Mouse (Mus musculus) limb, embryonic 14.5 days (tissue): ENCODE data around the gene Syde1. TPM values are rescaled to one million over a fixed set of nuclear protein-coding genes. Genes with fewer than 3 reads are reported as not detected.

Experiments
- ATAC-seq: fragments of 200-750 bp; cut with Nextera tagmentation; 2 replicates; pipeline ENCODE4 v1.8.0; 2017; ENCODE audit warnings: low read depth, moderate number of reproducible peaks, moderate TSS enrichment; ENCODE audit not compliant: low FRiP score
- DNase-seq: peaks from one replicate; pipeline ENCODE4 v3.0.0-alpha.2; 2015; ENCODE audit warnings: low spot score
- H3K27ac ChIP-seq: fragments of 300-500 bp; sonication (generic); replicated peaks from 2 replicates; pipeline ENCODE4 v1.5.1; 2014; ENCODE audit warnings: low read depth, mild to moderate bottlenecking, low read length, moderate library complexity, mixed read lengths
- H3K27me3 ChIP-seq: fragments of 300-500 bp; sonication (generic); 2 replicates; pipeline ENCODE4 v1.6.1; 2014; ENCODE audit warnings: low read length, mixed read lengths; ENCODE audit not compliant: control insufficient read depth, insufficient read depth
- H3K36me3 ChIP-seq: fragments of 300-500 bp; sonication (generic); 2 replicates; pipeline ENCODE4 v1.6.1; 2014; ENCODE audit warnings: mild to moderate bottlenecking, low read length, moderate library complexity, mixed read lengths; ENCODE audit not compliant: control insufficient read depth, insufficient read depth
- H3K4me1 ChIP-seq: fragments of 300-500 bp; sonication (generic); 2 replicates; pipeline ENCODE4 v1.6.1; 2014; ENCODE audit warnings: antibody characterized with exemption, low read length, mixed read lengths; ENCODE audit not compliant: control insufficient read depth, insufficient read depth
- H3K4me2 ChIP-seq: fragments of 300-500 bp; sonication (generic); replicated peaks from 2 replicates; pipeline ENCODE4 v1.6.1; 2014; ENCODE audit warnings: low read depth, mild to moderate bottlenecking, low read length, moderate library complexity; ENCODE audit not compliant: severe bottlenecking
- H3K4me3 ChIP-seq: fragments of 300-500 bp; sonication (generic); replicated peaks from 2 replicates; pipeline ENCODE4 v1.5.1; 2014; ENCODE audit warnings: low read length
- H3K9ac ChIP-seq: fragments of 300-500 bp; sonication (generic); 2 replicates; pipeline ENCODE4 v1.6.1; 2014; ENCODE audit warnings: mild to moderate bottlenecking, low read depth, low read length, moderate library complexity; ENCODE audit not compliant: severe bottlenecking
- H3K9me3 ChIP-seq: fragments of 300-500 bp; sonication (generic); 2 replicates; pipeline ENCODE4 v1.6.1; 2016; ENCODE audit warnings: low read length; ENCODE audit not compliant: control insufficient read depth
- POLR2A ChIP-seq: fragments of 200-500 bp; IDR thresholded peaks from 2 replicates; pipeline ENCODE4 v1.8.0; 2012; ENCODE audit warnings: inconsistent platforms, mild to moderate bottlenecking, moderate library complexity, borderline replicate concordance; ENCODE audit not compliant: insufficient read depth, insufficient read length; ENCODE audit errors: extremely low read depth
- WGBS: fragments of 180-500 bp; shearing (Covaris S2); extraction: QIAGEN DNeasy Blood & Tissue Kit; methylation state at CpG from one replicate; pipeline ENCODE4 v1.1.7; 2014; 5-methylcytosine and 5-hydroxymethylcytosine counted together
- polyA plus RNA-seq, 2 experiments: library from polyadenylated mRNA; depleted of rRNA in 1 of 2; stranded (reverse) in 1 of 2; unstranded in 1 of 2; fragments of >200 nt; fragmentation: Nextera tagmentation in 1 of 2; extraction: Ambion mirVana in 1 of 2; gene quantifications; 2 replicates each; pipeline versions ENCODE4 v1.2.1 to v1.2.3; 2012 to 2014

Gene Syde1
- polyA plus RNA-seq, 2 experiments, result 24.4 to 49.2 TPM

GRCm38 (mm10) chr10:78607602-78608001, 15.8 kb upstream of the Syde1 start:
- H3K27ac ChIP-seq, result no peak overlapping the region
- H3K36me3 ChIP-seq, result no peaks in the 10 kb centered on the region
- H3K9me3 ChIP-seq, result no peaks in the 10 kb centered on the region
- no peak overlapping the region for H3K9ac ChIP-seq
- no peak overlapping the region for H3K4me3 ChIP-seq
- TF ChIP-seq POLR2A, result no peak
- H3K27me3 ChIP-seq, result no peaks in the 10 kb centered on the region
- H3K4me1 ChIP-seq, result no peaks in the 10 kb centered on the region
- DNase-seq (no peak), ATAC-seq (no peak)
- WGBS, result 83% methylated on average over 3 of the region's 3 CpGs
- H3K4me2 ChIP-seq, result no peak overlapping the region

GRCm38 (mm10) chr10:78605080-78605479, 13.3 kb upstream of the Syde1 start:
- H3K27ac ChIP-seq, result no peak overlapping the region
- DNase-seq, result peak; percentile 28
- no peaks in the 10 kb centered on the region for H3K36me3 ChIP-seq

GRCm38 (mm10) chr10:78599865-78600264, 8.1 kb upstream of the Syde1 start:
- H3K9me3 ChIP-seq, result no peaks in the 10 kb centered on the region
- H3K36me3 ChIP-seq, result no peaks in the 10 kb centered on the region
- no peaks in the 10 kb centered on the region for H3K27me3 ChIP-seq
- H3K4me3 ChIP-seq, result no peak overlapping the region
- ATAC-seq, result no peak
- H3K9ac ChIP-seq, result no peak overlapping the region
- 83% methylated on average over 5 of the region's 5 CpGs for WGBS
- TF ChIP-seq POLR2A, result no peak
- no peak overlapping the region for H3K27ac ChIP-seq
- no peaks in the 10 kb centered on the region for H3K4me1 ChIP-seq
- DNase-seq, result no peak
- no peak overlapping the region for H3K4me2 ChIP-seq

More at GRCm38 (mm10) chr10:78605080-78605479, 13.3 kb upstream of the Syde1 start:
- H3K27me3 ChIP-seq, result no peaks in the 10 kb centered on the region
- H3K4me1 ChIP-seq, result no peaks in the 10 kb centered on the region
- TF ChIP-seq POLR2A, result no peak
- ATAC-seq, result no peak
- no peak overlapping the region for H3K9ac ChIP-seq
- no peak overlapping the region for H3K4me3 ChIP-seq
- no peaks in the 10 kb centered on the region for H3K9me3 ChIP-seq
- no peak overlapping the region for H3K4me2 ChIP-seq
- 58% methylated on average over 3 of the region's 3 CpGs for WGBS

GRCm38 (mm10) chr10:78594566-78594965, 2.8 kb upstream of the Syde1 start:
- Histone ChIP-seq H3K4me1 (peaks cover 12% of the 10 kb centered on the region), H3K4me3 (no peak overlapping the region), H3K36me3 (peaks cover 5% of the 10 kb centered on the region), H3K9ac (no peak overlapping the region), H3K27me3 (no peaks in the 10 kb centered on the region), H3K9me3 (no peaks in the 10 kb centered on the region), H3K4me2 (no peak overlapping the region), H3K27ac (no peak overlapping the region)
- DNase-seq (no peak), ATAC-seq (no peak)
- no peak for TF ChIP-seq POLR2A

GRCm38 (mm10) chr10:78594157-78594556, 2.4 kb upstream of the Syde1 start:
- H3K4me2 ChIP-seq, result no peak overlapping the region
- H3K4me1 ChIP-seq, result peaks cover 12% of the 10 kb centered on the region
- H3K9me3 ChIP-seq, result no peaks in the 10 kb centered on the region
- no peak for TF ChIP-seq POLR2A
- WGBS, result 66% methylated on average over 6 of the region's 6 CpGs
- DNase-seq (no peak), ATAC-seq (no peak)
- no peak overlapping the region for H3K4me3 ChIP-seq
- peaks cover 9% of the 10 kb centered on the region for H3K36me3 ChIP-seq
- no peak overlapping the region for H3K9ac ChIP-seq
- no peaks in the 10 kb centered on the region for H3K27me3 ChIP-seq
- no peak overlapping the region for H3K27ac ChIP-seq

- H3K36me3 ChIP-seq, result peaks cover 13% of the 10 kb centered on the region
- ATAC-seq (no peak), DNase-seq (no peak)
- H3K27me3 ChIP-seq, result no peaks in the 10 kb centered on the region
- no peak overlapping the region for H3K27ac ChIP-seq
- H3K4me3 ChIP-seq, result no peak overlapping the region
- no peak overlapping the region for H3K4me2 ChIP-seq
- TF ChIP-seq POLR2A, result no peak
- H3K4me1 ChIP-seq, result peaks cover 12% of the 10 kb centered on the region
- H3K9ac ChIP-seq, result no peak overlapping the region
- H3K9me3 ChIP-seq, result no peaks in the 10 kb centered on the region
- 91% methylated on average over 5 of the region's 5 CpGs for WGBS
These were observed 2.0 kb upstream of the Syde1 start for GRCm38 (mm10) chr10:78593736-78594135.
